Mouse (Mus musculus): Measurements from ENCODE around the gene Ptov1.

Ptov1 gene

DNA sequence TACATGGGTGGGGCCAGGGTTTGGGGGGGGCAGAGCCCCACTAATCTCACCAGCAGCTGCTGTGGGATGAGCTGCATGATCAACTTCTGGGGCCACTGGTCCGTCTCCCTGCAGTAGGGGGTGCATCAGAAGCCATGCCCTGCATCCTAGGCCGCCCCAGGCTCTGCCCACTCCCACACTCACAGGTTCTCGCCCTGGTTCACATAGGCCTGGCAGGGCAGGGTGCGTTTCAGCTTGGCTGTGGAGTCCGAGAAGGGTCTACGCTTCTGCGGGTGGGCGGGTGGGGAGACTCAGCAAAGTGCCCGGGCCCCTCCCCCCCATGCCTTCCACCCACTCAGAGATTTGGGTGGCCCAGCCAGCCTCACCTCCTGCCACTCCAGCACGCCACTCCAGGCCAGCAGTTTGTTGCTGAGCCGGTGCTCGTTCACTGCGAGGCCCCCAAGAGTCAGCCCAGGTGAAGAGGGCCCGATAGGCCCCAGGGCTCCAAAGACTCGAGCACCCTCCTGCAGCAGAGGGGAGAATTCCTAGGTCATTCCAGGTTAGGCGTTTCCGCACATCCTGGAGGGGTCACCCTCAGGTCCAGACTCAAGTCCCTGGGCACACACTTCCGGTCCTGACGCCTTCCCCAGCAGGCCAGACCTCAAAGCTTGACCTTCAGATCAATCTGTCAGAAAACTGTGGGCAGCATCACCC, 2.4 kb downstream of the Ptov1 start:
- no peak for TF ChIP-seq GATA4 (IDR thresholded peaks at IDR 0.05; ENCODE audit: insufficient replicate concordance, low read length)

- TF ChIP-seq GATA4 (IDR thresholded peaks at IDR 0.05; ENCODE audit: insufficient replicate concordance, low read length): no peak
Observed at GRCm38 (mm10) chr7:44866276-44867009, 3.1 kb downstream of the Ptov1 start.

DNA sequence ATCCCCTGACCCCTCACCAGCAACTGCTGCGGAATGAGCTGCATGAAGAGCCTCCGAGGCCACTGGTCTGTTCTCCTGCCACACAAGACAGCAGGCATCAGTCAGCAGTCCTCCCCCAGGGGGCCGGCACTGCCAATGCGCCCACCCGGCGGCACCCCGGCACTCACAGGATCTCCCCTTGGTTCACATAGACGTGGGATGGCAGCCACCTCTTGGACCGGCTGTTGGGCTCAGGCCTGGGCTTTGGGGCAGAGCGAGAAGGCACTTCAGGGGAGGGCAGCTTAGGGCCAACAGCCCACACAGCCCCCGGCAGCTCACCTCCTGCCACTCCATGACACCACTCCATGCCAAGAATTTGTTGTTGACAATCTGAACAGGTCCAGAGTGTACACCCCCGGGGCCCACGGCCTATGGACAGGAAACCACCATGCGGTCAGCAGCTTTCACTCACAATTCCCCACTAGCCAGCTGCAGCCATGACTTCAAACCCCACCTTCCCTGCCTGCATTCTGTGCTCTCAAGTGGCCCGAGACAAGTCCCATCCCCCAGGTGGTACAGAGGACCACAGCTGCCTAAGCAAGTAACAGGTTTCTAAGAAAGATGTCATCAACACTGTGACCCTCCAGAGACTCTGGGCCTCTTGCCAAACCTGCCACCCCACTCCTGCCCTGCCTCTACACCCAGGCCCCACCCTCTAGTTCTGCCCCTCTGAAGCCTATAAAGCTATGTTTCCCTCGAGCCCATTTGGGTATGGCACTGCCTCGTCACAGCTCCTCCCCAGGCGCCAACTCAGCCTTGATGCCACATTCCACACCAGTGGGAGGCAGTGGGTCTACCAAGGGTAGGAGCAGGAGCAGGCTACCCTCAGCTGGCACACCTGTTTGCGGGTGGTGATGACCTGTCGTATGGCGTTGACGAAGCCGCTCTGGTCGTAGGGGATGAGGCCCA, 4.7 kb downstream of the Ptov1 start:
- TF ChIP-seq GATA4 (IDR thresholded peaks at IDR 0.05; ENCODE audit: insufficient replicate concordance, low read length): no peak

DNA sequence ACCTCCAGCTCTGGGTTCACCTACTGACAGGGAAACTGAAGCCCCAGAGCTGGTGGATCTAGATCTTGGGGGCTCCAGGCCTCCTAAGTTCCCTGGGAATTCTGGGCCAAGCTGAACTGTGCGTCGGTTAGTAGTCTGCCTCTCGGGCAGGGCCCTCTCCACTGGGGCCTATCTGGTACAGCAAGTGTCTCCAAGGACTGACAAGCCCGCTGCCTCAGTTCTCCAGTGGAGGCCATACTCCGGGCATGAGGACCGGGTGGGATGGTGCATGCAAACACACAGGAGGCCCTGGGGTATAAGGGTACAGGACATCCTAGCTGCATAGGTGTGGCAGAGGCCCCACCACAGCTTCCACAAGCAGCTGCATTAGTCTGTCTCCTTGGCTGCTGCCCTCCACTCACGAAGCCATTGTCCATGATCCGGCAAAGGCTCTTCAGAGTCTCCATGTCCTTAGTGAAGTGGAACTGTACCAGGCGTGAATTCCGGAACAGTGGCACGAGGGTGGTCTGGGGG, 5.5 kb downstream of the Ptov1 start:
- no peak for TF ChIP-seq GATA4 (IDR thresholded peaks at IDR 0.05; ENCODE audit: insufficient replicate concordance, low read length)

- no peak for TF ChIP-seq GATA4 (IDR thresholded peaks at IDR 0.05; ENCODE audit: insufficient replicate concordance, low read length)
Observed at GRCm38 (mm10) chr7:44863210-44863609, 6.4 kb downstream of the Ptov1 start.

GRCm38 (mm10) chr7:44862434-44862833, 7.2 kb downstream of the Ptov1 start:
- no peak for TF ChIP-seq GATA4 (IDR thresholded peaks at IDR 0.05; ENCODE audit: insufficient replicate concordance, low read length)

- no peak for TF ChIP-seq GATA4 (IDR thresholded peaks at IDR 0.05; ENCODE audit: insufficient replicate concordance, low read length)
Observed at GRCm38 (mm10) chr7:44861429-44861816, 8.2 kb downstream of the Ptov1 start.

- no peak for TF ChIP-seq GATA4 (IDR thresholded peaks at IDR 0.05; ENCODE audit: insufficient replicate concordance, low read length)
Observed at GRCm38 (mm10) chr7:44860576-44861428, 8.8 kb downstream of the Ptov1 start.

- TF ChIP-seq GATA4 (IDR thresholded peaks at IDR 0.05; ENCODE audit: insufficient replicate concordance, low read length): no peak
Observed at GRCm38 (mm10) chr7:44859896-44860295, 9.7 kb downstream of the Ptov1 start.

DNA sequence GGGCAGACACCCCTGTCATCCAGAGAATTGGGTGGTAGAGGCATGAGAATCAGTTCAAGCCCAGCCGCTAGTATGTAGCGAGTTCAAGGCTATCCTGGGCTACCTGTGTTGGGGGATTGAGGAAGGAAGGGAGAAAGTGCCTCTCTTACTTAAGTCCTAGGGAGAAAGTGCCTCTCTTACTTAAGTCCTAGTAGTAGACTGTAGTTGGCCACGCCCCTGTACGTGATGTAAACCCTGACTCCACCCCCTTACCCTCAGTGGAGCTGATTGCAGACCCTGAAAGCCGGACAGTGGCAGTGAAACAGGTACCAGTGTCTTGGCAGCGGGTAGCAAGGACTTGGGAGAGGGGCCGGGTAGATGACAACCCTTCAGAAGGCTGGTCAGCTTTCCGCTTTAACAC, 11.7 kb downstream of the Ptov1 start:
- TF ChIP-seq GATA4 (IDR thresholded peaks at IDR 0.05; ENCODE audit: insufficient replicate concordance, low read length): no peak

DNA sequence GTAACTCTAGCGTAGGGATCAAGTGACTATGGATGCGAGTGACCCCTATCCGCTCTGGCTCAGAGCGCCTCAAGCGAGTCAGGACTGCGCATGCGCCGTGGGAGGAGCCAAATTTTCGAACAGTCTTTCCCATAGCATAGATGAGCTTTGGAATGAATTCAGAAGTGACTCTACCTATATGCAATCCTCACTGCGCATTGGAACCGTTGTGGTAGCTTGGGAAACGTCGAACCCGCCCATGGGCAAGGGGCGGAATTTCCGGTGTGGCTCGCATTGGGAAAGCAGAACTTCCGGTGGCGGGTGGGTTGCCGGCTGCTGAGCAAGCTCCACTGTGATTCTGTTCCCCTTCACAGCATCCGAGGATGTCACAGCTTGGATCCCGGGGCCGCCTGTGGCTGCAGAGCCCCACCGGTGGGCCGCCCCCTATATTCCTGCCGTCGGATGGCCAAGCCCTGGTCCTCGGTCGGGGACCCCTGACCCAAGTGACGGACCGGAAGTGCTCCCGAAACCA, 12.5 kb downstream of the Ptov1 start, which contains the start of gene Pnkp:
Gene Pnkp (plus strand): TSS at position 98 of the 511 bp plus-strand sequence.
- TF ChIP-seq GATA4 (IDR thresholded peaks at IDR 0.05; ENCODE audit: insufficient replicate concordance, low read length): no peak

- no peak for TF ChIP-seq GATA4 (IDR thresholded peaks at IDR 0.05; ENCODE audit: insufficient replicate concordance, low read length)
Observed at GRCm38 (mm10) chr7:44856265-44856916, 13.2 kb downstream of the Ptov1 start.

GRCm38 (mm10) chr7:44855036-44855435, 14.6 kb downstream of the Ptov1 start:
- TF ChIP-seq GATA4 (IDR thresholded peaks at IDR 0.05; ENCODE audit: insufficient replicate concordance, low read length): no peak
